Mouse (Mus musculus) neural tube, embryonic 13.5 days (tissue): ENCODE measurements around the gene Aff3. TPM values are rescaled to one million over a fixed set of nuclear protein-coding genes. Genes with fewer than 3 reads are reported as not detected.
A peak's percentile ranks its signal among the peaks of the same experiment; 100 is the strongest.

ENCODE experiments used
- ATAC-seq: fragments of 200-750 bp; cut with Nextera tagmentation; 2 replicates; pipeline ENCODE4 v1.8.0; 2017; ENCODE audit warnings: low read depth, mild to moderate bottlenecking, moderate TSS enrichment, moderate library complexity
- H3K27ac ChIP-seq: fragments of 300-500 bp; sonication (generic); replicated peaks from 2 replicates; pipeline ENCODE4 v1.5.1; 2015; ENCODE audit warnings: moderate library complexity, mild to moderate bottlenecking, inconsistent platforms
- H3K27me3 ChIP-seq: fragments of 300-500 bp; sonication (generic); 2 replicates; pipeline ENCODE4 v1.6.1; 2015; ENCODE audit warnings: mild to moderate bottlenecking, inconsistent platforms
- H3K36me3 ChIP-seq: fragments of 300-500 bp; sonication (generic); 2 replicates; pipeline ENCODE4 v1.6.1; 2015; ENCODE audit warnings: mild to moderate bottlenecking, inconsistent platforms
- H3K4me1 ChIP-seq: fragments of 300-500 bp; sonication (generic); replicated peaks from 2 replicates; pipeline ENCODE4 v1.6.1; 2015; ENCODE audit warnings: inconsistent platforms
- H3K4me2 ChIP-seq: fragments of 300-500 bp; sonication (generic); 2 replicates; pipeline ENCODE4 v1.6.1; 2015; ENCODE audit warnings: inconsistent platforms, mild to moderate bottlenecking, moderate library complexity
- H3K4me3 ChIP-seq: fragments of 300-500 bp; sonication (generic); 2 replicates; pipeline ENCODE4 v1.5.1; 2015; ENCODE audit warnings: mild to moderate bottlenecking, inconsistent platforms
- H3K9ac ChIP-seq: fragments of 300-500 bp; sonication (generic); 2 replicates; pipeline ENCODE4 v1.6.1; 2015; ENCODE audit warnings: moderate library complexity, mild to moderate bottlenecking, inconsistent platforms
- H3K9me3 ChIP-seq: fragments of 300-500 bp; sonication (generic); 2 replicates; pipeline ENCODE4 v1.6.1; 2016; ENCODE audit warnings: inconsistent platforms
- WGBS: fragments of 180-500 bp; shearing (Covaris S2); methylation state at CpG from one replicate; pipeline ENCODE4 v1.1.7; 2015; 5-methylcytosine and 5-hydroxymethylcytosine counted together
- polyA plus RNA-seq: library from polyadenylated mRNA; unstranded; fragments of >200 nt; fragmentation: Nextera tagmentation; extraction: Ambion mirVana; gene quantifications from 2 replicates; pipeline ENCODE4 v1.2.1, GENCODE M21; 2015

The Aff3 gene
- polyA plus RNA-seq, 1 experiment from 2014 or later = 32.1 TPM

DNA sequence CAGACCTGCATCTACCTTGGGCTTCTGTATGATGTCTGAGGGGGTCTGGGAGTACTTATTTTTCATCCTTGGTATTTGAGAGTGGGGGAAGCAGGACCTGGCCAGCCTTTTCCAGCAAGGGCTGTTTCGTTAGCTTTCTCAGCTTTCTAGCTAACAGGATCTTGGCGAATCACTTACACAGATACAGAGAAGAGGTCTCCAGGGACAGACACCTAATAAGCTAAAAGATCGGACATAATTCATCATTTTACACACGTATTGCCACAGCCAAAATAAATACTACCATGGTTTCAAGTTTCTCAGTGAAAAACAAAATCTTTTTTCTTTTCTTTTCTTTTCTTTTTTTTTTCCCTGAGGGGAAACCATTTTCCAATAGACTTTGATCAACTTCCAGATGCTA, 354.7 kb downstream of the Aff3 start:
- Histone ChIP-seq H3K9me3 (no peaks in the 10 kb centered on the region), H3K27me3 (no peaks in the 10 kb centered on the region), H3K4me2 (no peak overlapping the region), H3K4me3 (no peak overlapping the region), H3K27ac (no peak overlapping the region), H3K9ac (no peak overlapping the region), H3K4me1 (peaks cover 36% of the 10 kb centered on the region), H3K36me3 (no peaks in the 10 kb centered on the region)
- no peak for ATAC-seq
- 72% methylated on average over 4 of the region's 4 CpGs for WGBS

- Histone ChIP-seq H3K4me2 (no peak overlapping the region), H3K27ac (0 out of 2 replicates have a peak overlapping the region, but pooled peaks have one; percentile 79), H3K27me3 (no peaks in the 10 kb centered on the region), H3K9ac (no peak overlapping the region), H3K4me1 (peaks cover 36% of the 10 kb centered on the region), H3K9me3 (no peaks in the 10 kb centered on the region), H3K36me3 (no peaks in the 10 kb centered on the region), H3K4me3 (no peak overlapping the region)
- ATAC-seq = no peak
- WGBS = 93% methylated on average over 8 of the region's 8 CpGs
Observed at GRCm38 (mm10) chr1:38309341-38309740, 355.4 kb downstream of the Aff3 start.

DNA sequence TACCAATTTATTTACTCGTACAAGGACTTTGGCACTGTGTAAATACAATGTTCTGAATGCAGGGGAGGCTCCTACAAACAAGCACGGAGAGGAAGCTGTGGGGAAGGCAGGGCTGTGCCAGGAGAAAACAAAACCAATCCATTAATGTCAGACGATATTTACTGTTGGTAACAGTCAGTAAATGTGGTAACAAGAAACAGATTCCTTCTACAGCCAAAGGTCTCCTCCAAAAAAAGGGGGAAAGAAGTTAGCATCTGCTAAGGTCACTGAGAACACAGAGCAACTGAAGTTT, 356.1 kb downstream of the Aff3 start:
- peak; percentile 60; the same call in 1 of the 2 replicates for ATAC-seq
- Histone ChIP-seq H3K4me1 (peaks cover 36% of the 10 kb centered on the region), H3K9me3 (no peaks in the 10 kb centered on the region), H3K4me3 (no peak overlapping the region), H3K9ac (no peak overlapping the region), H3K4me2 (no peak overlapping the region), H3K27me3 (no peaks in the 10 kb centered on the region), H3K36me3 (no peaks in the 10 kb centered on the region), H3K27ac (peak overlapping the region; percentile 79)
- WGBS = 49% methylated on average over 3 of the region's 3 CpGs

DNA sequence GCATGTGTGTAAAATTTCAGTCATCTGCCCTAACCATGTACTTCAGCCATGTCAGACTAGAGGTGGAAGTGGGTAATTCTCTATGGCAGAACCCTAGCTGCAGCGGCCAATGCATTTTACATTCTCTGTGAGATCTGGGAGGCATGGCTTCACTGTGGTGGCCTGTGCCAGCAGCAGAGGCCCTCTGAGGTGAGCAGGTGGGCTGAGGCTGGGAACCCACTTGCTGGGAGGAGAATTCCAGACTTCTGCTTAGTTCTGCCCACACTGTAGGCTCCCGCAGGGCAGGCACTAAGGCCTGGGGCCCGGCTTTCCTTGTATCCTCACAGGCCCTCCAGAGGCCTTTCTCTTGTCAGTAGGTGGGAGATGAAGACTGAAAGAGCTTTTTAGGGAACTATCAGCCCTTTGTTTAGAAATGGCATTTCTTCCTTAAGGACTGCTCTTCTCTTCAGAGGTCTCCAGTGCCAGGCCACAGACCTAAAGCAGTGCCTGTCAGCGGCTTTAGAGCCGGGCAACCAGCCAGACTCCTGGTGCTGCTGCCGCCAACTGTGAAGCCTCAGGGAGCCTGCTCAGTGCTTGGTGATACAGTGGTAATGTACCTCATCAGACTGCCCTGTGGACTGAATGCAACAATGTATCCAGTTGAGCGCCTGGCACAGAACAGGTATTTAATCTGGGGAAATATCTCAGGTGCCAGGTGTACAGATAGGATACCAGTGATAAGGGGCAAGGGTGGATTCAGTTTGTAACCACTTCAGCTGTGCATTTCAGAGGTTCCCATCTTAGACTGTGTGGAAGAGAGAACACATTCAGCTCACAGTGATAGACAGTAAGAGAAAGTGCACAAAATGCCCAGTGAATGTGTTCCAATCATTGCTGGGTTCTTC, 356.7 kb downstream of the Aff3 start:
- ATAC-seq = peak; percentile 81
- H3K9ac ChIP-seq = 0 out of 2 replicates have a peak overlapping the region, but pooled peaks have one; percentile 31
- WGBS = 55% methylated on average over 7 of the region's 7 CpGs
- H3K9me3 ChIP-seq = no peaks in the 10 kb centered on the region
- H3K27me3 ChIP-seq = no peaks in the 10 kb centered on the region
- H3K27ac ChIP-seq = peak overlapping the region; percentile 79
- H3K36me3 ChIP-seq = no peaks in the 10 kb centered on the region
- H3K4me3 ChIP-seq = no peak overlapping the region
- H3K4me2 ChIP-seq = no peak overlapping the region
- H3K4me1 ChIP-seq = peaks cover 36% of the 10 kb centered on the region

GRCm38 (mm10) chr1:38307234-38307633, 357.5 kb downstream of the Aff3 start:
- H3K4me3 ChIP-seq = no peak overlapping the region
- no peaks in the 10 kb centered on the region for H3K9me3 ChIP-seq
- H3K4me2 ChIP-seq = no peak overlapping the region
- no peaks in the 10 kb centered on the region for H3K27me3 ChIP-seq
- no peak overlapping the region for H3K9ac ChIP-seq
- no peak overlapping the region for H3K27ac ChIP-seq
- no peaks in the 10 kb centered on the region for H3K36me3 ChIP-seq
- H3K4me1 ChIP-seq = peaks cover 36% of the 10 kb centered on the region
- ATAC-seq = no peak
- WGBS = 95% methylated on average over 11 of the region's 11 CpGs

- no peak overlapping the region for H3K27ac ChIP-seq
- WGBS = 87% methylated on average over 7 of the region's 7 CpGs
- H3K4me3 ChIP-seq = no peak overlapping the region
- H3K4me2 ChIP-seq = no peak overlapping the region
- H3K9me3 ChIP-seq = no peaks in the 10 kb centered on the region
- H3K9ac ChIP-seq = 0 out of 2 replicates have a peak overlapping the region, but pooled peaks have one; percentile 22
- no peaks in the 10 kb centered on the region for H3K27me3 ChIP-seq
- ATAC-seq = no peak
- H3K36me3 ChIP-seq = no peaks in the 10 kb centered on the region
- peaks cover 36% of the 10 kb centered on the region for H3K4me1 ChIP-seq
Observed at GRCm38 (mm10) chr1:38306146-38306545, 358.6 kb downstream of the Aff3 start.

GRCm38 (mm10) chr1:38304376-38304775, 360.4 kb downstream of the Aff3 start:
- 91% methylated on average over 11 of the region's 11 CpGs for WGBS
- no peak for ATAC-seq

GRCm38 (mm10) chr1:38298291-38298690, 366.5 kb downstream of the Aff3 start:
- no peak overlapping the region for H3K9ac ChIP-seq
- no peaks in the 10 kb centered on the region for H3K27me3 ChIP-seq
- no peak for ATAC-seq
- H3K27ac ChIP-seq = no peak overlapping the region
- no peak overlapping the region for H3K4me3 ChIP-seq
- no peaks in the 10 kb centered on the region for H3K9me3 ChIP-seq
- no peaks in the 10 kb centered on the region for H3K36me3 ChIP-seq
- no peak overlapping the region for H3K4me2 ChIP-seq
- 85% methylated on average over 3 of the region's 3 CpGs for WGBS
- H3K4me1 ChIP-seq = peaks cover 8% of the 10 kb centered on the region; the same call in 1 of the 2 replicates

More at GRCm38 (mm10) chr1:38304376-38304775, 360.4 kb downstream of the Aff3 start:
- H3K9ac ChIP-seq = no peak overlapping the region
- H3K27me3 ChIP-seq = no peaks in the 10 kb centered on the region
- H3K27ac ChIP-seq = no peak overlapping the region
- no peaks in the 10 kb centered on the region for H3K9me3 ChIP-seq
- H3K4me3 ChIP-seq = no peak overlapping the region
- peaks cover 30% of the 10 kb centered on the region for H3K4me1 ChIP-seq
- no peak overlapping the region for H3K4me2 ChIP-seq
- no peaks in the 10 kb centered on the region for H3K36me3 ChIP-seq

- Histone ChIP-seq H3K4me3 (no peak overlapping the region), H3K9ac (no peak overlapping the region), H3K27ac (no peak overlapping the region), H3K4me1 (peaks cover 15% of the 10 kb centered on the region), H3K4me2 (no peak overlapping the region), H3K9me3 (no peaks in the 10 kb centered on the region), H3K36me3 (no peaks in the 10 kb centered on the region), H3K27me3 (no peaks in the 10 kb centered on the region)
- WGBS = 94% methylated on average over 6 of the region's 6 CpGs
- no peak for ATAC-seq
Observed at GRCm38 (mm10) chr1:38294906-38295305, 369.8 kb downstream of the Aff3 start.

DNA sequence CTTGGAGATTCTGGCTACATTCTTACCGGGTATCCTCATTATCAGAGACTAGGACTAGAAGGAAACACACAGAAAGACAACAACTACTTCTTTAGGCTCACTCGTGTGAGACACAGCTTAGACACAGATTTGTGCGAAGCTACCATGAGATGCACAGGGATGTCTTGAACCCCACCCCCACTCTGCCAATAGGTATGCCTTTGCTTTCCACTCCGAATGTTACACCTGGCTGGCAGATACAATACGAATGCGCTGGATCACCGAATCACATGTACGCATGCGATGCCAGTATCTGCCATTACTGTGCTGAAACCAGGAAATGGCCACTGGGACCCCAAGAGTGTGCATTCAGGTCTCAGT, 370.4 kb downstream of the Aff3 start:
- Histone ChIP-seq H3K9ac (no peak overlapping the region), H3K4me3 (no peak overlapping the region), H3K27ac (no peak overlapping the region), H3K4me2 (no peak overlapping the region), H3K4me1 (peaks cover 15% of the 10 kb centered on the region), H3K27me3 (no peaks in the 10 kb centered on the region), H3K36me3 (no peaks in the 10 kb centered on the region), H3K9me3 (no peaks in the 10 kb centered on the region)
- 96% methylated on average over 9 of the region's 9 CpGs for WGBS
- no peak for ATAC-seq

- 87% methylated on average over 12 of the region's 12 CpGs for WGBS
- ATAC-seq = no peak
- H3K9ac ChIP-seq = no peak overlapping the region
- no peaks in the 10 kb centered on the region for H3K36me3 ChIP-seq
- no peak overlapping the region for H3K27ac ChIP-seq
- H3K4me2 ChIP-seq = no peak overlapping the region
- no peak overlapping the region for H3K4me3 ChIP-seq
- H3K4me1 ChIP-seq = peaks cover 15% of the 10 kb centered on the region
- no peaks in the 10 kb centered on the region for H3K27me3 ChIP-seq
- no peaks in the 10 kb centered on the region for H3K9me3 ChIP-seq
Observed at GRCm38 (mm10) chr1:38293671-38294335, 371.0 kb downstream of the Aff3 start.

DNA sequence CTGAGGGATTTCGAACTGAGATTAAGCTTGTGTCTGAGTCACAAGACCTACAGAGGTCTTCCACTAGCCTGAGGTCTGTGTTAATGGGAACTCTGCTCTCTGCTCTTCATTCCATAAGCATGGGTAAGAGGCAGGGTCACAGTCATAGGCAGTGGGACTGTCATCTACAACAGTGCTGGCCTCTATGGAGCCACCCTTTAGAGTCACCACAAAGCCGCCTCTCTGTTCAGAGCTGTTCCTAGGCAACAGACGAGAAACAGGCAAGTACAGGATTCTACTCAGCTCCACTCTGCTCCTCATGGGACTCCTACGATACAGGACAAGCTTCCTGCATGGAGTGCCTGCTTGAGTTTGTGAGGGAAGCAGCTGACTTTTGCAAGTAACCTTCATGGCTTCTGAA, 371.9 kb downstream of the Aff3 start:
- 0 out of 2 replicates have a peak overlapping the region, but pooled peaks have one; percentile 19 for H3K27ac ChIP-seq
- ATAC-seq = peak; percentile 61; the same call in 1 of the 2 replicates
- peaks cover 15% of the 10 kb centered on the region for H3K4me1 ChIP-seq
- no peak overlapping the region for H3K9ac ChIP-seq
- no peak overlapping the region for H3K4me2 ChIP-seq
- no peak overlapping the region for H3K4me3 ChIP-seq
- WGBS = 48% methylated on average over 4 of the region's 4 CpGs
- H3K36me3 ChIP-seq = no peaks in the 10 kb centered on the region
- no peaks in the 10 kb centered on the region for H3K27me3 ChIP-seq
- no peaks in the 10 kb centered on the region for H3K9me3 ChIP-seq
